Mouse (Mus musculus): ENCODE data around the gene Slc26a9. TPM values are rescaled to one million over a fixed set of nuclear protein-coding genes. Genes with fewer than 3 reads are reported as not detected.

Slc26a9 gene
- polyA plus RNA-seq, 1 experiment: 0.12 TPM

DNA sequence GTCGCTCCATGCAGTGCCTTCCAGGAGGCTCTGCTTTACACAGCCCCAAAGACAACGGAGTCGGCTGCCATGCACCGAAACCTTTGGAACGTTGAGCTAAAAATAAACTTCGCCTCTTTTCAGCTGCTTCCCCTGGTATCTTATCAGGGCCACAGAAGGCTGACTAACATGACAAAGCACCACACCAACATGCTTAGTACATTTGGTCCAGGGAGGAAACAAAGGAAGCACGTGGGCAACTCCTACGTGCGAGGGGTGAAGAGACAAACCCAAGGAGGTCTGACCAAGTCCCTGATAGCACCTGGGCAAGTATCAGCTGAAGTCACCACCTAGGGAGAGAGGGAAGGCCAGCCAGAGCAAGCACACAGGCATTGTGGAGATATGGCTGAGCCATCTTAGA, 7.3 kb upstream of the Slc26a9 start:
- DNase-seq (ENCODE audit: low read depth): no peak

DNA sequence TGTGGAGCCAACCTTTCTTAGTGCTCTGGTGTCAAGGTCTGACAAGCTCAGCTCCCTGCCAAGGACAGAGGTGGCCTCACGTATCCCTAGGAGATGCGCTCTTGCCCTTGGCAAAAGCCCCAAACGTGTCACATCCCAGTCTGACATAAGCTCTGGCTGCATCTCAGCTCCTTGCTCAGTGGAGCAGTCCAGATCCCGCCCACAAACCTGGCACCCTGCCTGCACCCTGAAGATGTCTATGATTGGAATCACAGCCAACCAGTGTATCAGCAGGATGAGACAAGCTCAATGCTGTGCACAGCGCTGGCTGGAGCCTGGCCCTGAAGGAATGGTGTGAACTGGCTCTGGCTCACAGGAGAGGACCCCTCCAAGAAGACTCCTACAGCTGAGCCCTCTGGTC, 6.6 kb upstream of the Slc26a9 start:
- DNase-seq (ENCODE audit: low read depth): peak; percentile 92

DNA sequence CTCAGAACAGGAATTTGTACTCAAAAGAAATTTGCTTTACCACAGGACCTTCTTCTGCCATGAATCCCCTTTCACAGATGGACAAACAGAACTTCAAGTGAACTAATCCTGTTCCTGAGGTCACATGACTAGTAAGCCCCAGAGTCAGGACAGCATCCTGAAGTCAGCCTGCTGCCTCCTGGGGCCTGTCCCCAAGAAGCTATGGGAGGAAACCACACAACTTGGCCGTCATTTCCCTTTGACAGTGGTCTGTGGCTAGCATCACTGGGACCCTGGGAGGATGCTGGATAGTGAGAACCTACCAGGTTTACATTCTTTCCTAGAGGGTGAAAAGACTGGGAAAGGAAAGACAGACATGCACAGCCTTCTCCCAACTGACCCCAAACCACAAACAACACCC, 5.1 kb upstream of the Slc26a9 start:
- DNase-seq (ENCODE audit: low read depth): no peak

DNA sequence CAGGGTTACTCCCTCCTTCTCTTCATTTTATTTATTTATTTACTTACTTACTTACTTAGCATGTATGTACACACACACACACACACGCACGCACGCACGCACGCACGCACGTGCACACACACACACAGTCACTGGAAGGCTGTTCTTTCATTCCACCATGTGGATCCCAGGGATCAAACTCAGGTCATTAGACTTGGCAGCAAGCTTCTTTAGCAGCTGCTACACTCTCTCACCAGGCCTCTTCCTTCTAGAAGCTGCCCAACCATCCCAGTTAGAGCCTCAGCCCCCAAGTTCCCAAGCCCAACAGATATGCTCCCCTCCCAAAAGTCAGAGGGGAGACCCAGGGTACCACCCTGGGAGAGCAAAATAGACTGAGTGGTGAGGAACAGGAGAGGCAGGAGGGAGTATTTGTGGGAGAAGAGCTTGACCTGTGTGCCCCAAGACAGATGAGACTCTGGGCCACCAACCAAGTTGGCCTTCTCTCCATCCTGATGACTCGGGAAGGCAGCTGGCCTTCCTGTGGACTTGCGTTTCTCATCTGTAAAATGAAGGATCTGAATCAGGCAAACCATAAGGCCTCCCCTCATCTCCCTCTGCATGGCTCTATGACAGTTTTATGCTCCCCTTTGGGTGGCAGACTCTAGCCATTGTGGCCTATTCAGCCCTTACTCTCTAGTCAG, 4.2 kb upstream of the Slc26a9 start:
- no peak for DNase-seq (ENCODE audit: low read depth)

- DNase-seq (ENCODE audit: low read depth): no peak
Observed at GRCm38 (mm10) chr1:131745391-131745790, 1.6 kb downstream of the Slc26a9 start.

DNA sequence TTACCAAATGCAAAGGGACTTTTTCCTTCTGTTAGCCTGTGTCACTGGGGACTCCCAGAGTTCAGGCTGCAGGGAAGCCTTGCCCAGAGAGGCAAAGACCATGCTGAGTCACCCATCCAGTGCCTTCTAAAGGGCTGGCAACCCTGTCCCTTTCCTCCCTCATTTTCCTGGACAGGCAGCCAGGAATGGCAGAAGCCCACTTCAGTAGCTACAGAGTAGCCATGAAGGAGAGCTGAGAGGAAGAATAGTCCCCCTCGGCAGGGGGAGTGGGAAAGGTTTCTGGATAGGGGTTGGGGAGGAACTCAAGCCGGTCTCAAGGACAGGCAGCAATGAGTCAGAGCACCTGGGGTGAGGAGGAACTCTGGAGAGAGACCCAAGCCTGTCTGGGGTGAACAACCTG, 3.9 kb downstream of the Slc26a9 start:
- DNase-seq (ENCODE audit: low read depth): no peak

GRCm38 (mm10) chr1:131748636-131749035, 4.8 kb downstream of the Slc26a9 start:
- no peak for DNase-seq (ENCODE audit: low read depth)

DNA sequence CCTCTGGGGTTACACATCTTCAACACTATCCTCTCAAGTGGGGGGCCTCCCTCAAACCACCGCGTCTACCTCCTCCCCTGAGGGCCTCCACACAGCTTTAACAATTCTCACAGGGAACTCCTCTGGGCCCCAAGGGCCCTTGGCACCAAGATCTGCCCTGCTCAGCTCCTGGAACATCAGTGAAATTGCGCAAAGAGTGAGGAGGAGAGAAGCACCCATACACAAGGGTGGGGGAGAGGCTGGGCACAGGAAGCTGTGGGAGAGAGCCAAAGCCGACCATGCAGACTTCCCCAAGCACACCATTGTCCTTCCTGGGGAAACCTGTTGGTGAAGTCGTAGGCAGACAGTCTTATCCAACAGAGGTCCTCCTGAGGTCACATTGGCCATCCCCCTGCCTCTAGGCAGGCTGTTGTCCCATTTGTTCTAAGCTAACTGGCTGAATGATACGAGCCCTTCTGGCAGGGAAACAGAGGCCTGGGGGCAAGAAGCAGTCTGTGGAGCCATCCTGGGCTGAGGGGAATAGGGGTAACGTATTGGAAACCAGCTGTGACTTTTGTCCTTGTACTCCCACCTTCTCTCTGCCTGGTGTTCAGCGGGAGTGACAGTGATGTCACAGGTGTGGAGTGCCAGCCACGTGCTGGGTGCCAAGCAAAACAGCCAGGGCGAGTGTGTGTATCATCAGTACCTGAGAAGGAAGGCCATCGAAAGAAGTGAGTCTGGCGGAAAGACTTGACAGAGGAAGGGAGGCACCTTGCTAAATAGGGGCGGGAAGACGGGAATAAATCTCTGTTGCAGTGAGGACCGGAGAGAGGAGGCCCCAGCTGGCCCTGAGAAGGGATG, 6.1 kb downstream of the Slc26a9 start:
- DNase-seq (ENCODE audit: low read depth): peak; percentile 74

DNA sequence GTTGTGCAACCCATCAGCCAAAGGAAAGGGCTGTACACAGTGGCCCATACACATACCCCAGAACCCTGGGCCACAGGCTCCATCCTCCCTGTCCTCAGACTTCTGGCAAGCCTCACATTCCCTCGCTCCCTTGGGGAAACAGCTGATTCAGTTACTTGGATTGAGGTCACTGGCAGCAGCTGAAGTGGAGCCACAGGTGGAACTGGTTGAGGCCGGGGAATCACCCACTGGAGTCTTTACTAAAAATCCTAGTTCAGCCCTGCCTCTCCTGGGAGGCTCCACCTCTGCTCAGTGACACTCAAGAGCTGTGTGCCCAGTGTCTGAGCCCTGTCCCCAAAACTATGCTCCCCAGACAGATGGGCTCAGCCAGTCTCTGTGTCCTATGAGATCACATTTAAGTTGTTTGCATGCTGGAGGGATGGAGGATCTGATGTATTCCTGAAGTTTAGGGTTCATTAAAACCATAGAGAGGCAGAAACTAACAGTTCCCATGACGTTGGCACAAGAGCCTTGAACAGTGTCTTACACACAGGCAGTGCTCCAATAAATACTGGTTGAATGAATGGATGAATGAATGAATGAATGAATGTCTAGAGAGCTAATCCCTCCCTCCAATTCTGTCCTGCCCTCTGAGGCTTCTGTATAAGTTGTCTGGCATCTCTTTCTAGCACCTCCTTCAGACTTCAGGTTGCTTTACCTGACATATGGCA, 7.5 kb downstream of the Slc26a9 start:
- peak; percentile 77 for DNase-seq (ENCODE audit: low read depth)

GRCm38 (mm10) chr1:131751891-131752311, 8.1 kb downstream of the Slc26a9 start:
- peak; percentile 70 for DNase-seq (ENCODE audit: low read depth)

DNA sequence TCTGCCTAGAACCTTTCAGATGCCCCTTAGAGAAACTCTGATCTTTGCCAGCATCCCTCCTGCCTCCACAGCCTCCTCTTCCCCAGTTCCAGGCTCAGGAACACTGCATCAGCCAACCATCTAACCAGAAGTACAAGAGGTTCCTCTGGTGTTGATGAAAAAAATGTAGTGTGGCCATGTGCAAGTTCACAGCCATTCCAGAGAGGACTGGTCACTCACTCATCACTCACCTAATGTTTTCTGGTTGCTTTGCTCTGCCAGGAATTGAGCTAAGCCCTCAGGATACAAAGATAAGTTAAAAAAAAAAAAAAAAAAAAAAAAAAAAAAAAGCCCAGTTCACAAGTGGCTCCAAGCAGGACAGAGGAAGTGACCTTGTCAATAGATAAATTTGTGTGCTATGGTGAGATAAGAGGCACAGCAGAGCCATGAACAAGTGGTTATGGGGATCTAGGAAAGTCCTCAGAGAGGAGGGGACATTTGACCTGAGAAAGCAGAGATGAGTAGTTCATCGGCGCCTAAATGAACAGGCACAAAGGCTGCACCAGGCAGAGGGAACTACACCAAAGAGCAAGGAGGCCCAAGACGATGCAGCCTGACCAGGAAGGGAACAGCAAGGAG, 10.5 kb downstream of the Slc26a9 start:
- DNase-seq (ENCODE audit: low read depth): no peak

DNA sequence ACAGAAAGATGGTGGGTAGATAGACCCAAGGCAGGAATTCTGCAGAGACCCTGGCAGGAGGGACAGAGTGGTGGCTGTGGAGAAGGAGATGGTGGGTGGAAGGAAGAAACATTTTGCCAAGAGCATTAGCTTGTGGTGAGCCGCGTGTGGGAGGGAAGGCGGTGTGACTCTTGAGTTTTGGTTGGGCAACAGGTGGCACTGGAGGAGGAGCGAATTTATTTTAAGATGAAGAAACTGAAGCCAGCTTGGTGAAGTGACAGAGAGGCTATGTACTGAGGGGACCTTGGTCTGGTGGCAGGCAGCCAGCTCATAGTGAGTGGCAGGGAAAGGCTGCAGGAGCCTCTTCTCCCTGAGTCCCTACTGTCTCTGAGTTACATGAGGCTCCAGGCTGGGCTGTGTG, 11.1 kb downstream of the Slc26a9 start:
- peak; percentile 61 for DNase-seq (ENCODE audit: low read depth)

DNA sequence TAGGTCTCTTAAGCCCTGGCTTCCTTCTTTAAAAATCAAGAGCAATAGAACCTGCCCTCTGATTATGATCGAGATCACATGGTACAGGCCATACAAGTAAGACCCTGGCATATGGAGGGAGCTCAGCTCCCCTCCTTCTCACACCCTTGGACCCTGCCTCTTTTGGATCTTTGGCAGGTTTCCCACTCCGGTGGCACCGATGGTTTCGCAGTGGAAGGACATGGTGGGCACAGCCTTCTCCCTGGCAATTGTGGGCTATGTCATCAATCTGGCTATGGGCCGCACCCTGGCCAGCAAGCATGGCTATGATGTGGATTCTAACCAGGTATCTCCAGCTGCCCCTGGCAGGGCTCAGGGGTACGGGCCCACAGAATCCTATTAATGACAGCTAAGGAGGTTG, 13.4 kb downstream of the Slc26a9 start:
- DNase-seq (ENCODE audit: low read depth): no peak

DNA sequence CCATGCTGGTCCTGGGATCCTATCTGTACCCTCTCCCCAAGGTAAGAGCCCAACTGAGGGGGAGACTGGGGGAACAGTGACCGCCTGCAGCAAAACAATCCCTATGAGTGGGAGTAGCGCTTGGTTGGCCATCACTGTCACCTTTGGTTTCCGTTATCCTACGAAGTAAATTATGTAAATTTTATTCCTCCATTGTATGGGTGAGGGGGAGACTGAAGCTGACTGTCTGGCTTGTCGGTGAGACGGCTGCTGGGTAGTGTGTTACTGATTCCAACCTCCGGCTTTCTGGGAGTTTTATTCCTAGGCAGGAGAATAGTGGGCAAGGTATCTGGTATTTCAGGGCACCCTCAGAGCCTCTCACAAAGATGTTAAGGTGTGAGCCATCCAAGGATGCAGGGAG, 15.0 kb downstream of the Slc26a9 start:
- DNase-seq (ENCODE audit: low read depth): no peak

GRCm38 (mm10) chr1:131759667-131760427, 16.0 kb downstream of the Slc26a9 start:
- no peak for DNase-seq (ENCODE audit: low read depth)

DNA sequence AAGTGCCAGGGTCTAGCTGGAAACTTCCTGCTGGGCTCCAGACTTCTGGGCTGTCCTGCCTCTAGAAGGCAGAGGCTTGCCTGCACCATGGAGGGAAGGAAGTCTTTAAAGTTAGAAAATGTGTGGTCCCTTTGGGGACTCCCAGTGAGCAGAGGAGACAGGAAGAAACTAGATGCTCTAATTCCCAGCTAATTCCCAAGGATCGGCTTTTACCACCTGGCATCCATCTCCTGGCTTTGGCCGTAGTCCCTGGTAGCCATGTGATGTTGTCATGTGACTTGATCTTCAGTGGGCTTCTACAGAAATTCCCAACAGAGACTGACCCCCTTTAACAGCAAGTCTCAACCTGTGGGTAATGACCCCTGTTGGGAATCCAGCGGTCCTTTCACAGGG, 16.6 kb downstream of the Slc26a9 start:
- DNase-seq (ENCODE audit: low read depth): no peak

GRCm38 (mm10) chr1:131761079-131761831, 17.4 kb downstream of the Slc26a9 start:
- no peak for DNase-seq (ENCODE audit: low read depth)

- no peak for DNase-seq (ENCODE audit: low read depth)
Observed at GRCm38 (mm10) chr1:131763683-131764082, 19.9 kb downstream of the Slc26a9 start.

GRCm38 (mm10) chr1:131764581-131765338, 20.9 kb downstream of the Slc26a9 start:
- no peak for DNase-seq (ENCODE audit: low read depth)

Measured in gonadal fat pad, adult 2 months (tissue).